Mouse (Mus musculus) layer of hippocampus, adult 18-20 months (tissue): ENCODE measurements around the gene Bche. TPM values are rescaled to one million over a fixed set of nuclear protein-coding genes. Genes with fewer than 3 reads are reported as not detected.

Experiments used
- DNase-seq, 2 experiments: peaks; one replicate each; pipeline ENCODE4 v3.0.0; 2022; ENCODE audit warnings: low spot score in 2 of 2
- long read RNA-seq: library from polyadenylated mRNA; stranded (forward); transcript quantifications from one replicate; pipeline ENCODE4 v2.0.0, GENCODE M21; 2021
- total RNA-seq, 2 experiments: library from RNA; stranded (reverse); gene quantifications; 2 replicates each; pipeline ENCODE4 v1.2.3; 2021

The Bche gene
- 1 to 10 TPM; 3.2 to 4.6 TPM for total RNA-seq
- long read RNA-seq: 0 reads

GRCm38 (mm10) chr3:73708410-73708714, at the start of gene Bche:
Gene Bche, minus strand, starts transcription at chr3:73708415.
- DNase-seq: no peak

- peak in 1 of 2 experiments; percentile 34 for DNase-seq
These were observed 33.8 kb upstream of the Bche start for GRCm38 (mm10) chr3:73741998-73742397.

GRCm38 (mm10) chr3:73731677-73732076, 23.5 kb upstream of the Bche start:
- DNase-seq: peak in 1 of 2 experiments; percentile 44

- DNase-seq: peak in 1 of 2 experiments; percentile 13
These were observed 21.3 kb upstream of the Bche start for GRCm38 (mm10) chr3:73729511-73729910.

- DNase-seq: no peak
These were observed 17.5 kb upstream of the Bche start for GRCm38 (mm10) chr3:73725711-73726110.

- DNase-seq: no peak
These were observed 16.7 kb upstream of the Bche start for GRCm38 (mm10) chr3:73724869-73725268.

GRCm38 (mm10) chr3:73717610-73718284, 9.5 kb upstream of the Bche start:
- DNase-seq: no peak

GRCm38 (mm10) chr3:73709871-73710270, 1.7 kb upstream of the Bche start:
- no peak for DNase-seq

GRCm38 (mm10) chr3:73707461-73708409, 480 bp downstream of the Bche start:
- peak; percentile 2 to 39 for DNase-seq

GRCm38 (mm10) chr3:73706544-73706943, 1.7 kb downstream of the Bche start:
- DNase-seq: no peak

GRCm38 (mm10) chr3:73698889-73699288, 9.3 kb downstream of the Bche start:
- DNase-seq: no peak

GRCm38 (mm10) chr3:73673333-73673732, 34.9 kb downstream of the Bche start:
- no peak for DNase-seq

- DNase-seq: no peak
These were observed 40.0 kb downstream of the Bche start for GRCm38 (mm10) chr3:73668172-73668571.

GRCm38 (mm10) chr3:73667245-73668131, 40.7 kb downstream of the Bche start:
- DNase-seq: no peak

GRCm38 (mm10) chr3:73650281-73650680, 57.9 kb downstream of the Bche start:
- DNase-seq: no peak

- no peak for DNase-seq
These were observed 61.2 kb downstream of the Bche start for GRCm38 (mm10) chr3:73647064-73647463.

GRCm38 (mm10) chr3:73611421-73611820, 96.8 kb downstream of the Bche start:
- peak; percentile 13 to 57 for DNase-seq

GRCm38 (mm10) chr3:73591757-73592533, 116.3 kb downstream of the Bche start:
- DNase-seq: no peak
